Mouse (Mus musculus) 416B (cell line): ENCODE data around the gene Dbndd2.
A peak's percentile ranks its signal among the peaks of the same experiment; 100 is the strongest.

Source experiments
- DNase-seq: peaks from one replicate; pipeline ENCODE4 v3.0.0; 2011; ENCODE audit warnings: low read depth

Gene Dbndd2

GRCm38 (mm10) chr2:164485681-164486257, at the start of gene Dbndd2:
Gene Dbndd2 (plus strand): TSS chr2:164486106.
- DNase-seq: no peak

GRCm38 (mm10) chr2:164436215-164436913, 49.5 kb upstream of the Dbndd2 start:
- DNase-seq: no peak

GRCm38 (mm10) chr2:164436961-164437360, 48.9 kb upstream of the Dbndd2 start:
- no peak for DNase-seq

- no peak for DNase-seq
Measured at GRCm38 (mm10) chr2:164437710-164438109, 48.2 kb upstream of the Dbndd2 start.

GRCm38 (mm10) chr2:164438257-164438656, 47.6 kb upstream of the Dbndd2 start:
- DNase-seq: no peak

- peak; percentile 68 for DNase-seq
Measured at GRCm38 (mm10) chr2:164439001-164439421, 46.9 kb upstream of the Dbndd2 start.

GRCm38 (mm10) chr2:164440314-164440713, 45.6 kb upstream of the Dbndd2 start:
- DNase-seq: no peak

- peak; percentile 95 for DNase-seq
Measured at GRCm38 (mm10) chr2:164441155-164441554, 44.8 kb upstream of the Dbndd2 start.

- DNase-seq: no peak
Measured at GRCm38 (mm10) chr2:164441731-164442130, 44.2 kb upstream of the Dbndd2 start.

- DNase-seq: no peak
Measured at GRCm38 (mm10) chr2:164442315-164443050, 43.4 kb upstream of the Dbndd2 start.

- DNase-seq: no peak
Measured at GRCm38 (mm10) chr2:164443051-164443437, 42.9 kb upstream of the Dbndd2 start.

- no peak for DNase-seq
Measured at GRCm38 (mm10) chr2:164443460-164444000, 42.4 kb upstream of the Dbndd2 start, which contains the start of gene Sdc4. Gene Sdc4 (minus strand): TSS chr2:164443887.

GRCm38 (mm10) chr2:164444701-164445100, 41.2 kb upstream of the Dbndd2 start:
- no peak for DNase-seq

GRCm38 (mm10) chr2:164445399-164446085, 40.4 kb upstream of the Dbndd2 start:
- DNase-seq: no peak

- DNase-seq: no peak
Measured at GRCm38 (mm10) chr2:164446086-164446469, 39.8 kb upstream of the Dbndd2 start.

- DNase-seq: no peak
Measured at GRCm38 (mm10) chr2:164448140-164448539, 37.8 kb upstream of the Dbndd2 start.

GRCm38 (mm10) chr2:164448921-164449320, 37.0 kb upstream of the Dbndd2 start:
- no peak for DNase-seq

GRCm38 (mm10) chr2:164449341-164450042, 36.4 kb upstream of the Dbndd2 start:
- DNase-seq: no peak

GRCm38 (mm10) chr2:164452000-164452676, 33.8 kb upstream of the Dbndd2 start:
- DNase-seq: no peak

- no peak for DNase-seq
Measured at GRCm38 (mm10) chr2:164453047-164453757, 32.7 kb upstream of the Dbndd2 start.
